Mouse (Mus musculus) intestine, embryonic 14.5 days (tissue): ENCODE data around the gene Gbf1. TPM values are rescaled to one million over a fixed set of nuclear protein-coding genes. Genes with fewer than 3 reads are reported as not detected.

Experiments used
- ATAC-seq: fragments of 200-750 bp; cut with Nextera tagmentation; replicated peaks from 2 replicates; pipeline ENCODE4 v1.8.0; 2017; ENCODE audit warnings: low read depth, moderate number of reproducible peaks, moderate TSS enrichment, moderate library complexity; ENCODE audit not compliant: low FRiP score, low TSS enrichment
- DNase-seq: peaks from one replicate; pipeline ENCODE4 v3.0.0-alpha.2; 2018; ENCODE audit warnings: low spot score
- H3K27ac ChIP-seq: fragments of 300-500 bp; sonication (generic); 2 replicates; pipeline ENCODE4 v1.5.1; 2014; ENCODE audit warnings: low read depth, mild to moderate bottlenecking, control low read depth
- H3K27me3 ChIP-seq: fragments of 300-500 bp; sonication (generic); replicated peaks from 2 replicates; pipeline ENCODE4 v1.6.1; 2014; ENCODE audit warnings: low read length, control low read depth; ENCODE audit not compliant: control insufficient read depth, insufficient read depth
- H3K36me3 ChIP-seq: fragments of 300-500 bp; sonication (generic); 2 replicates; pipeline ENCODE4 v1.6.1; 2014; ENCODE audit warnings: low read length, control low read depth; ENCODE audit not compliant: control insufficient read depth, insufficient read depth
- H3K4me1 ChIP-seq: fragments of 300-500 bp; sonication (generic); replicated peaks from 2 replicates; pipeline ENCODE4 v1.6.1; 2014; ENCODE audit warnings: low read length, control low read depth, mixed read lengths; ENCODE audit not compliant: control insufficient read depth, insufficient read depth
- H3K4me2 ChIP-seq: fragments of 300-500 bp; sonication (generic); 2 replicates; pipeline ENCODE4 v1.6.1; 2014; ENCODE audit warnings: low read length
- H3K4me3 ChIP-seq: fragments of 300-500 bp; sonication (generic); 2 replicates; pipeline ENCODE4 v1.5.1; 2014; ENCODE audit warnings: low read depth, low read length, control low read depth, mixed read lengths
- H3K9ac ChIP-seq: fragments of 300-500 bp; sonication (generic); 2 replicates; pipeline ENCODE4 v1.6.1; 2014; ENCODE audit warnings: mild to moderate bottlenecking, low read length
- H3K9me3 ChIP-seq: fragments of 300-500 bp; sonication (generic); 2 replicates; pipeline ENCODE4 v1.6.1; 2016; ENCODE audit warnings: low read length, control low read depth; ENCODE audit not compliant: control insufficient read depth
- WGBS: fragments of 180-500 bp; shearing (Covaris S2); extraction: QIAGEN DNeasy Blood & Tissue Kit; methylation state at CpG from one replicate; pipeline ENCODE4 v1.1.7; 2014; 5-methylcytosine and 5-hydroxymethylcytosine counted together
- polyA plus RNA-seq: library from polyadenylated mRNA; unstranded; fragments of >200 nt; fragmentation: Nextera tagmentation; extraction: Ambion mirVana; gene quantifications from 2 replicates; pipeline ENCODE4 v1.2.1, GENCODE M21; 2014

Gbf1 gene
- polyA plus RNA-seq, 1 experiment from 2014 or later, result 41.6 TPM

GRCm38 (mm10) chr19:46286047-46286446, 133.7 kb downstream of the Gbf1 start:
- no peak overlapping the region for H3K4me3 ChIP-seq
- H3K36me3 ChIP-seq, result peaks cover 57% of the 10 kb centered on the region
- no peak overlapping the region for H3K27ac ChIP-seq
- no peak overlapping the region for H3K9ac ChIP-seq
- H3K4me1 ChIP-seq, result no peaks in the 10 kb centered on the region
- H3K4me2 ChIP-seq, result no peak overlapping the region
- WGBS, result 93% methylated on average over 6 of the region's 6 CpGs
- H3K27me3 ChIP-seq, result no peaks in the 10 kb centered on the region
- no peaks in the 10 kb centered on the region for H3K9me3 ChIP-seq
- DNase-seq (no peak), ATAC-seq (no peak)

GRCm38 (mm10) chr19:46286926-46287325, 134.6 kb downstream of the Gbf1 start:
- no peaks in the 10 kb centered on the region for H3K27me3 ChIP-seq
- H3K36me3 ChIP-seq, result peaks cover 49% of the 10 kb centered on the region
- no peak overlapping the region for H3K9ac ChIP-seq
- H3K27ac ChIP-seq, result no peak overlapping the region
- H3K9me3 ChIP-seq, result no peaks in the 10 kb centered on the region
- ATAC-seq, result no peak
- no peak overlapping the region for H3K4me2 ChIP-seq
- no peak overlapping the region for H3K4me3 ChIP-seq
- WGBS, result 89% methylated on average over 3 of the region's 3 CpGs
- no peak for DNase-seq
- no peaks in the 10 kb centered on the region for H3K4me1 ChIP-seq

- DNase-seq (no peak), ATAC-seq (no peak)
- H3K4me1 ChIP-seq, result no peaks in the 10 kb centered on the region
- H3K27ac ChIP-seq, result no peak overlapping the region
- H3K4me3 ChIP-seq, result no peak overlapping the region
- peaks cover 42% of the 10 kb centered on the region for H3K36me3 ChIP-seq
- H3K4me2 ChIP-seq, result no peak overlapping the region
- no peaks in the 10 kb centered on the region for H3K27me3 ChIP-seq
- WGBS, result 91% methylated on average over 3 of the region's 3 CpGs
- no peaks in the 10 kb centered on the region for H3K9me3 ChIP-seq
- no peak overlapping the region for H3K9ac ChIP-seq
These were observed 135.3 kb downstream of the Gbf1 start for GRCm38 (mm10) chr19:46287566-46287965.

GRCm38 (mm10) chr19:46290535-46291105, 138.3 kb downstream of the Gbf1 start:
- Histone ChIP-seq H3K27me3 (no peaks in the 10 kb centered on the region), H3K4me2 (no peak overlapping the region), H3K9me3 (no peaks in the 10 kb centered on the region), H3K36me3 (peaks cover 13% of the 10 kb centered on the region), H3K4me3 (no peak overlapping the region), H3K27ac (no peak overlapping the region), H3K9ac (no peak overlapping the region), H3K4me1 (no peaks in the 10 kb centered on the region)
- DNase-seq (no peak), ATAC-seq (no peak)
- 60% methylated on average over 12 of the region's 12 CpGs for WGBS

- H3K4me3 ChIP-seq, result no peak overlapping the region
- DNase-seq (no peak), ATAC-seq (no peak)
- H3K9ac ChIP-seq, result no peak overlapping the region
- no peaks in the 10 kb centered on the region for H3K36me3 ChIP-seq
- no peak overlapping the region for H3K4me2 ChIP-seq
- H3K4me1 ChIP-seq, result no peaks in the 10 kb centered on the region
- no peaks in the 10 kb centered on the region for H3K27me3 ChIP-seq
- H3K9me3 ChIP-seq, result no peaks in the 10 kb centered on the region
- no peak overlapping the region for H3K27ac ChIP-seq
- WGBS, result 70% methylated on average over 4 of the region's 4 CpGs
These were observed 144.6 kb downstream of the Gbf1 start for GRCm38 (mm10) chr19:46296938-46297337.

- Histone ChIP-seq H3K4me1 (peaks cover 5% of the 10 kb centered on the region), H3K36me3 (no peaks in the 10 kb centered on the region), H3K9ac (no peak overlapping the region), H3K27me3 (no peaks in the 10 kb centered on the region), H3K27ac (no peak overlapping the region), H3K4me3 (no peak overlapping the region), H3K4me2 (no peak overlapping the region), H3K9me3 (no peaks in the 10 kb centered on the region)
- ATAC-seq (no peak), DNase-seq (no peak)
- WGBS, result 38% methylated on average over 8 of the region's 8 CpGs
These were observed 148.2 kb downstream of the Gbf1 start for GRCm38 (mm10) chr19:46300294-46301045.

GRCm38 (mm10) chr19:46302551-46302950, 150.2 kb downstream of the Gbf1 start:
- Histone ChIP-seq H3K4me2 (no peak overlapping the region), H3K36me3 (peaks cover 1% of the 10 kb centered on the region; the same call in 1 of the 2 replicates), H3K27me3 (no peaks in the 10 kb centered on the region), H3K4me3 (no peak overlapping the region), H3K9ac (no peak overlapping the region), H3K4me1 (peaks cover 5% of the 10 kb centered on the region), H3K9me3 (no peaks in the 10 kb centered on the region), H3K27ac (no peak overlapping the region)
- ATAC-seq (no peak), DNase-seq (no peak)
- WGBS, result 90% methylated on average over 4 of the region's 4 CpGs

- no peaks in the 10 kb centered on the region for H3K27me3 ChIP-seq
- DNase-seq, result no peak
- H3K9me3 ChIP-seq, result no peaks in the 10 kb centered on the region
- WGBS, result 56% methylated on average over 18 of the region's 18 CpGs
- ATAC-seq, result no peak
- peak overlapping the region; percentile 64 for H3K4me3 ChIP-seq
- no peak overlapping the region for H3K27ac ChIP-seq
- H3K9ac ChIP-seq, result no peak overlapping the region; the same call in 1 of the 2 replicates
- H3K4me2 ChIP-seq, result peak overlapping the region; percentile 99
- peaks cover 6% of the 10 kb centered on the region for H3K4me1 ChIP-seq
- peaks cover 6% of the 10 kb centered on the region; the same call in 1 of the 2 replicates for H3K36me3 ChIP-seq
These were observed 151.2 kb downstream of the Gbf1 start for GRCm38 (mm10) chr19:46303251-46304215.
